Mouse (Mus musculus): ENCODE results near the gene Cbln3. TPM values are rescaled to one million over a fixed set of nuclear protein-coding genes. Genes with fewer than 3 reads are reported as not detected.

Gene Cbln3
- polyA plus RNA-seq, 1 experiment = 0.28 TPM

- Histone ChIP-seq H3K27me3 (ENCODE audit: control insufficient read depth, insufficient read depth, insufficient read length) (peaks cover 8% of the 10 kb centered on the region), H3K79me2 (ENCODE audit: control insufficient read depth, insufficient read depth) (no peaks in the 10 kb centered on the region), H3K4me3 (no peak overlapping the region), H3K4me2 (ENCODE audit: low read depth) (no peak overlapping the region), H3K36me3 (ENCODE audit: control insufficient read depth, insufficient read depth) (no peaks in the 10 kb centered on the region), H3ac (ENCODE audit: control insufficient read depth, insufficient read length) (no peak overlapping the region)
- TF ChIP-seq REST (IDR thresholded peaks at IDR 0.05; ENCODE audit: insufficient read depth, insufficient read length) = no peak
- no peak for TF ChIP-seq USF1 (IDR thresholded peaks at IDR 0.05; ENCODE audit: low read depth)
- TF ChIP-seq MYOD1 (IDR thresholded peaks at IDR 0.05; ENCODE audit: control insufficient read depth in 1 of 3, insufficient read length in 2 of 3, low read depth in 2 of 3) = no peak
- no peak for TF ChIP-seq POLR2AphosphoS2 (IDR thresholded peaks at IDR 0.05; ENCODE audit: insufficient read length, low read depth)
- no peak for TF ChIP-seq MAX (IDR thresholded peaks at IDR 0.05; ENCODE audit: low read depth)
- TF ChIP-seq SRF (IDR thresholded peaks at IDR 0.05; ENCODE audit: control insufficient read depth, insufficient read length, low read depth) = no peak
- TF ChIP-seq E2F4 (IDR thresholded peaks at IDR 0.05; ENCODE audit: insufficient read depth) = no peak
- TF ChIP-seq POLR2A (IDR thresholded peaks at IDR 0.05; ENCODE audit: insufficient read length, low read depth) = no peak
- TF ChIP-seq TCF3 (IDR thresholded peaks at IDR 0.05; ENCODE audit: insufficient read length, low read depth) = no peak
- no peak for TF ChIP-seq CEBPB (IDR thresholded peaks at IDR 0.05; ENCODE audit: insufficient read depth, poor library complexity, severe bottlenecking)
- no peak for TF ChIP-seq TCF12 (IDR thresholded peaks at IDR 0.05; ENCODE audit: insufficient read depth, poor library complexity, severe bottlenecking)
- no peak for TF ChIP-seq MYOG (IDR thresholded peaks at IDR 0.05; ENCODE audit: control insufficient read depth in 1 of 3, insufficient read depth in 1 of 3, insufficient read length in 2 of 3, low read depth in 2 of 3)
Measured at GRCm38 (mm10) chr14:55869538-55869937, 14.7 kb downstream of the Cbln3 start.

GRCm38 (mm10) chr14:55868230-55869026, 15.8 kb downstream of the Cbln3 start:
- Histone ChIP-seq H3K4me3 (no peak overlapping the region), H3K36me3 (ENCODE audit: control insufficient read depth, insufficient read depth) (no peaks in the 10 kb centered on the region), H3K79me2 (ENCODE audit: control insufficient read depth, insufficient read depth) (no peaks in the 10 kb centered on the region), H3ac (ENCODE audit: control insufficient read depth, insufficient read length) (no peak overlapping the region), H3K4me2 (ENCODE audit: low read depth) (no peak overlapping the region), H3K27me3 (ENCODE audit: control insufficient read depth, insufficient read depth, insufficient read length) (peaks cover 8% of the 10 kb centered on the region)
- TF ChIP-seq TCF3 (IDR thresholded peaks at IDR 0.05; ENCODE audit: insufficient read length, low read depth) (no peak), USF1 (IDR thresholded peaks at IDR 0.05; ENCODE audit: low read depth) (no peak), MAX (IDR thresholded peaks at IDR 0.05; ENCODE audit: low read depth) (no peak), TCF12 (IDR thresholded peaks at IDR 0.05; ENCODE audit: insufficient read depth, poor library complexity, severe bottlenecking) (no peak), POLR2AphosphoS2 (IDR thresholded peaks at IDR 0.05; ENCODE audit: insufficient read length, low read depth) (no peak), POLR2A (IDR thresholded peaks at IDR 0.05; ENCODE audit: insufficient read length, low read depth) (no peak), E2F4 (IDR thresholded peaks at IDR 0.05; ENCODE audit: insufficient read depth) (no peak), MYOG (IDR thresholded peaks at IDR 0.05; ENCODE audit: control insufficient read depth in 1 of 3, insufficient read depth in 1 of 3, insufficient read length in 2 of 3, low read depth in 2 of 3) (no peak), MYOD1 (IDR thresholded peaks at IDR 0.05; ENCODE audit: control insufficient read depth in 1 of 3, insufficient read length in 2 of 3, low read depth in 2 of 3) (no peak), REST (IDR thresholded peaks at IDR 0.05; ENCODE audit: insufficient read depth, insufficient read length) (no peak)

GRCm38 (mm10) chr14:55866962-55867361, 17.2 kb downstream of the Cbln3 start:
- Histone ChIP-seq H3K79me2 (ENCODE audit: control insufficient read depth, insufficient read depth) (no peaks in the 10 kb centered on the region), H3K27me3 (ENCODE audit: control insufficient read depth, insufficient read depth, insufficient read length) (peaks cover 17% of the 10 kb centered on the region), H3K36me3 (ENCODE audit: control insufficient read depth, insufficient read depth) (no peaks in the 10 kb centered on the region), H3K4me3 (no peak overlapping the region), H3K4me2 (ENCODE audit: low read depth) (no peak overlapping the region), H3ac (ENCODE audit: control insufficient read depth, insufficient read length) (no peak overlapping the region)
- TF ChIP-seq MYOD1 (IDR thresholded peaks at IDR 0.05; ENCODE audit: control insufficient read depth in 1 of 3, insufficient read length in 2 of 3, low read depth in 2 of 3) (no peak), USF1 (IDR thresholded peaks at IDR 0.05; ENCODE audit: low read depth) (no peak), POLR2AphosphoS2 (IDR thresholded peaks at IDR 0.05; ENCODE audit: insufficient read length, low read depth) (no peak)

- H3K4me3 ChIP-seq = no peak overlapping the region
- no peaks in the 10 kb centered on the region for H3K36me3 ChIP-seq (ENCODE audit: control insufficient read depth, insufficient read depth)
- TF ChIP-seq SRF (IDR thresholded peaks at IDR 0.05; ENCODE audit: control insufficient read depth, insufficient read length, low read depth) (no peak), MAX (IDR thresholded peaks at IDR 0.05; ENCODE audit: low read depth) (no peak), POLR2AphosphoS2 (IDR thresholded peaks at IDR 0.05; ENCODE audit: insufficient read length, low read depth) (no peak), REST (IDR thresholded peaks at IDR 0.05; ENCODE audit: insufficient read depth, insufficient read length) (no peak), MYOD1 (IDR thresholded peaks at IDR 0.05; ENCODE audit: control insufficient read depth in 1 of 3, insufficient read length in 2 of 3, low read depth in 2 of 3) (no peak), TCF12 (IDR thresholded peaks at IDR 0.05; ENCODE audit: insufficient read depth, poor library complexity, severe bottlenecking) (no peak), POLR2A (IDR thresholded peaks at IDR 0.05; ENCODE audit: insufficient read length, low read depth) (no peak), MYOG (IDR thresholded peaks at IDR 0.05; ENCODE audit: control insufficient read depth in 1 of 3, insufficient read depth in 1 of 3, insufficient read length in 2 of 3, low read depth in 2 of 3) (no peak), CEBPB (IDR thresholded peaks at IDR 0.05; ENCODE audit: insufficient read depth, poor library complexity, severe bottlenecking) (no peak), TCF3 (IDR thresholded peaks at IDR 0.05; ENCODE audit: insufficient read length, low read depth) (no peak), E2F4 (IDR thresholded peaks at IDR 0.05; ENCODE audit: insufficient read depth) (no peak), USF1 (IDR thresholded peaks at IDR 0.05; ENCODE audit: low read depth) (no peak)
- H3K79me2 ChIP-seq (ENCODE audit: control insufficient read depth, insufficient read depth) = no peaks in the 10 kb centered on the region
- no peak overlapping the region for H3ac ChIP-seq (ENCODE audit: control insufficient read depth, insufficient read length)
- peaks cover 17% of the 10 kb centered on the region for H3K27me3 ChIP-seq (ENCODE audit: control insufficient read depth, insufficient read depth, insufficient read length)
- no peak overlapping the region for H3K4me2 ChIP-seq (ENCODE audit: low read depth)
Measured at GRCm38 (mm10) chr14:55863773-55864172, 20.4 kb downstream of the Cbln3 start.
